Mouse (Mus musculus): ENCODE results near the gene Angel2. TPM values are rescaled to one million over a fixed set of nuclear protein-coding genes. Genes with fewer than 3 reads are reported as not detected.

Angel2 gene
- polyA plus RNA-seq, 1 experiment from 2014 or later: 52.9 TPM

DNA sequence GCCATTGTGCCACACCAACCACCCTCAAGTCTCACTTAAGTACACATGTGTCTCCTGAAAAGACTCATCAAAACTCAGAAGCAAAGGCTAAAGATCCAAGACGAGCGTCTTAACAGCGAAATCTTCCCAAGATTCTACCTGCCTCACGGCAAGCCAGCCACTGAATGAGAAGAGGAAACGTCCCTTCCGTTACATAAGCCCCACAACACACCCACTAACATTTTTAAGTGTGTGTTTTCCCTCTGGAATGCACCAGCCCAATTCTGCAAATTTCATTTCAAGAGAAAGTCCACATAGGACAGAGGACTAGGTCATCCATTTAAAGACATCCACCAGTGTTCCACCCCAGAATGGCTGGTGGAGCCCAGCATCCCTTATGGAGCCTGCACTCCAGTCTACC is 14.1 kb upstream of the Angel2 start:
- H3K9me3 ChIP-seq: no peaks in the 10 kb centered on the region
- H3K36me3 ChIP-seq: no peaks in the 10 kb centered on the region
- H3K4me3 ChIP-seq: peak overlapping the region; percentile 73
- peaks cover 25% of the 10 kb centered on the region for H3K4me1 ChIP-seq (replicated peaks)
- DNase-seq (ENCODE audit: low spot score): no peak
- WGBS: 74% methylated on average over 6 of the region's 6 CpGs
- no peaks in the 10 kb centered on the region for H3K27me3 ChIP-seq (ENCODE audit: insufficient read depth, poor library complexity, severe bottlenecking)
- H3K27ac ChIP-seq: peak overlapping the region; percentile 90

DNA sequence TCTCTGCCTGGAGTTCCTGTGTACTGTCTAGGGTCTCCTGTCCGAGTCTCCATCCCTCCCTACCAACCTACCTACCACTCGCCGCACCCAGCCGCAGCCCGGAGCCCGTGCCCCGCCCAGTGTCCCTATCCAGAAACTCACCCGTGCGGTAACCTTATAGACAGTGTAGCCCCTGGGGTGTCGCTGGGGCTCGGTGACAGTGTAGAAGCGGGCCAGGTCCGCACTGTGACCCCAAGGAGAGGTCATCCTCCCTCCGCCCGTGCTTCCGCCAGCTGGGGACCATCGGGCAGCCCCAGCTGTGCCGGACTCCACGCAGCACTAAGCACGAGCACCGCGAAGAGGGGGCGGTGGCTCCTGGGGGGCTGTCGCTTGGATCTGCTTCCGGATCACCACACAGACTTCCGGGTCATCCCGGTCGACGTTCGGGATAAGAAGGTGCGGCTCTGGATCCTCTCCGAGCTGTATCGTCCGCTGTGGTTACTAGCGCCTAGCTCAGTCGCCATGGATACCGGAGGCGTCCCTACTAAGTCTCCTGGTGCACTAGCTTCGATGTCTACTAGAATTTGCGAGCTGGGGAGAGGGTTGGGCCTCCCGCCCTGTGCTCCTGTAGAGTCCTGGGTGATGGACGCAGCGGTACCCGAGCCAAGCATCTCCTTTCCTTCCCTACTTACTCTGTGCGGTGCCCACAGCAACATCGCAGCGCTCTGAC is 13.3 kb upstream of the Angel2 start, which contains the start of gene Rps6kc1:
TSS of gene Rps6kc1 (minus strand) at position 356 of the 709 bp plus-strand sequence.
- Histone ChIP-seq H3K27me3 (ENCODE audit: insufficient read depth, poor library complexity, severe bottlenecking) (no peaks in the 10 kb centered on the region), H3K27ac (peak within 1 kb of the TSS; percentile 90), H3K9me3 (no peaks in the 10 kb centered on the region), H3K4me3 (peak within 1 kb of the TSS; percentile 73), H3K36me3 (no peaks in the 10 kb centered on the region), H3K4me1 (replicated peaks) (peaks cover 25% of the 10 kb centered on the region)
- under 1% methylated on average over 47 of the region's 47 CpGs for WGBS
- DNase-seq (ENCODE audit: low spot score): peak; percentile 88

DNA sequence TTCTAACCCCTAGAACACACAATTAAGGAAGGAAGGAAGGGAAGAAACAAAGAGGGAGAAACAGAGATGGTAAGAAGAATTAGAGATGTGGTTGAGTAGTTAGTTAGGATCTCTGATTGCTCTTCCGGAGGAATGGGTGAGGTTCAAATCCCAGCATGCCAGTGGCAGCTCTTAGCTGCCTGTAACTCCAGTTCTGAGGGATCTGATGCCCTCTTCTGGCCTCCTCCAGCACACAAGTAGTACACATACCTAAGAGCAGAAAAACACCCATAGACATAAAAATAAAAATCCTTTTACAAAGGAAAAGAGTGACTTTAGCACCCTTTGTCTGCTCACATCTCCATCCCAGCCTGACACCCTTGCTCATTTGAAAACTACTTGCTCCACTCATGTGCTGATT is 12.3 kb upstream of the Angel2 start:
- WGBS: 54% methylated on average over 1 of the region's 1 CpGs
- peak overlapping the region; percentile 73; the same call in 1 of the 2 replicates for H3K4me3 ChIP-seq
- no peaks in the 10 kb centered on the region for H3K27me3 ChIP-seq (ENCODE audit: insufficient read depth, poor library complexity, severe bottlenecking)
- no peak overlapping the region for H3K27ac ChIP-seq
- DNase-seq (ENCODE audit: low spot score): no peak
- no peaks in the 10 kb centered on the region for H3K36me3 ChIP-seq
- H3K4me1 ChIP-seq (replicated peaks): peaks cover 25% of the 10 kb centered on the region
- H3K9me3 ChIP-seq: no peaks in the 10 kb centered on the region

DNA sequence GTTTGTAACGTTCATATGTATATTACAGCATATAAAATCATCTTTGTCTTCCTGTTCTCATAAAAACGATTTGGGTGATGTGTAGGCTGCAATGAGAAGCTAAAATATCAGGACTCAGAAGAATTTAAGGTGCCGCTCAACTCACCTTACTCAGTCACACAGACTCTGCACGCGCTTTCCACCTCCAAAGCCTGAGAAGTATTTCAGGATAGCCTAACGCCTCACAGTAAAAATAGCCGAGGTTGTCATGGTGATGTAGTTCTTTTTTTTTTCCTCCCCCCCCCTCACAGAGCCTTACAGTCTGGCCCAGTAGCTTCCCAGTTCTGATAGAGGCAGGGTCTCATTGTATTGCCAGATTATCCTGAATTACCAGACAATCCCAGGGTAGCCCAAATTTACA is 6.0 kb upstream of the Angel2 start:
- WGBS: 78% methylated on average over 7 of the region's 7 CpGs
- Histone ChIP-seq H3K4me1 (replicated peaks) (no peaks in the 10 kb centered on the region), H3K27ac (no peak overlapping the region), H3K9me3 (no peaks in the 10 kb centered on the region), H3K36me3 (no peaks in the 10 kb centered on the region), H3K4me3 (no peak overlapping the region), H3K27me3 (ENCODE audit: insufficient read depth, poor library complexity, severe bottlenecking) (no peaks in the 10 kb centered on the region)
- DNase-seq (ENCODE audit: low spot score): no peak

DNA sequence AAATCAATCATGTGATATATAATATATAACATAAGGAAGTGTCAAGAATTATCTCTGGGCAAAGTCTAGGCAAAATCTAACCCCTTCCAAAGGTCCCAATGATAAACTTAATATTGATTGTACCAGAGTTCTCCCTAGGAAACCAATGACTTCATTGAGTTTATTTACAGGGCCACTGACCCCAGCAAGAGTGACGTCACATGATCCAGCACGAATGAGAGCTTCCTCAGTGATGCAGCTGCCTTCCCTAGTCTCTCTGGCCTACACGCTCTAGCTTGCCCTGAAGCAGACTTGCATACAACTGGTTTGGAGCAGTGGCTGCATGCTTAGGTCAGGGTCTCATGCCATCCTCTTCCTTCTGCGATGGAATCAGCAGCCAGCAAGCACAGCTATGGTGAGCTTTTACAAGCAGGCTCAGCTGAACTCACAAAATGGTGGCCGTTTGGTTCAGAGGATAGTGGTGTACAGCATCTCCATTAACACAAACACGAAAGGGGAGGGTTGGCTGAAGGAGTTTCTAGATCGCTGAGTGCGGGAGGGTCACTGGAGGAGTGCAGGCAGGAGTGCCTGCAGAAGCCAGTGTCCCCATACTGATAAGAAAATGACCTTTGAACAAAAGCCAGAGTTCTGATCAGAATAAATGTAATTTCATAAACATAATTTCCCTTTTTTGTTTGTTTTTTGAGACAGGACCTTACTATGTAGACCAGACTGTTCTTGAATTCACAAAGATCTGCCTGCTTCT is 5.0 kb upstream of the Angel2 start:
- no peaks in the 10 kb centered on the region for H3K9me3 ChIP-seq
- WGBS: 73% methylated on average over 8 of the region's 8 CpGs
- H3K27ac ChIP-seq: no peak overlapping the region
- no peaks in the 10 kb centered on the region for H3K4me1 ChIP-seq (replicated peaks)
- no peak overlapping the region for H3K4me3 ChIP-seq
- no peak for DNase-seq (ENCODE audit: low spot score)
- H3K27me3 ChIP-seq (ENCODE audit: insufficient read depth, poor library complexity, severe bottlenecking): no peaks in the 10 kb centered on the region
- no peaks in the 10 kb centered on the region for H3K36me3 ChIP-seq

DNA sequence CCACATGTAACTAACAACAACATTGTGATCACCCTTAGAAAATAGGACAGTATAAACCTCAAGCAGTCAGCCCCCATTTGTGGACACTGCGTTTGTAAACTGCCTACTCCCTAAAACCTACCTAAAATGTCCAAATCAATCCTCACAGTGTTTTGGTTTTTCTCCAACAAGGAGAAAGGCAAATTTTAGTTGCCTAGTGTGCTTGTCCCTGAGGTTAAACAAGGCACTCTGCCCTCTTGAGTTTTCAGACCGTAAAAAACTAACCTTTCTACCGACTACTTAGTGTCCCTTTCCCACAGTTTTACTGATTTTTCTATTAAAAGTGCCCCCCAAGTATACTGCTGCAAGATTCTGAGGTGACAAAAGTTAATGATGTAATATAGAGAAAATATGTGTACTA is 2.4 kb downstream of the Angel2 start:
- H3K36me3 ChIP-seq: no peaks in the 10 kb centered on the region
- H3K4me3 ChIP-seq: peak overlapping the region; percentile 82
- no peaks in the 10 kb centered on the region for H3K27me3 ChIP-seq (ENCODE audit: insufficient read depth, poor library complexity, severe bottlenecking)
- no peaks in the 10 kb centered on the region for H3K9me3 ChIP-seq
- no peak for DNase-seq (ENCODE audit: low spot score)
- 93% methylated on average over 3 of the region's 3 CpGs for WGBS
- peaks cover 20% of the 10 kb centered on the region for H3K4me1 ChIP-seq (replicated peaks)
- no peak overlapping the region for H3K27ac ChIP-seq

DNA sequence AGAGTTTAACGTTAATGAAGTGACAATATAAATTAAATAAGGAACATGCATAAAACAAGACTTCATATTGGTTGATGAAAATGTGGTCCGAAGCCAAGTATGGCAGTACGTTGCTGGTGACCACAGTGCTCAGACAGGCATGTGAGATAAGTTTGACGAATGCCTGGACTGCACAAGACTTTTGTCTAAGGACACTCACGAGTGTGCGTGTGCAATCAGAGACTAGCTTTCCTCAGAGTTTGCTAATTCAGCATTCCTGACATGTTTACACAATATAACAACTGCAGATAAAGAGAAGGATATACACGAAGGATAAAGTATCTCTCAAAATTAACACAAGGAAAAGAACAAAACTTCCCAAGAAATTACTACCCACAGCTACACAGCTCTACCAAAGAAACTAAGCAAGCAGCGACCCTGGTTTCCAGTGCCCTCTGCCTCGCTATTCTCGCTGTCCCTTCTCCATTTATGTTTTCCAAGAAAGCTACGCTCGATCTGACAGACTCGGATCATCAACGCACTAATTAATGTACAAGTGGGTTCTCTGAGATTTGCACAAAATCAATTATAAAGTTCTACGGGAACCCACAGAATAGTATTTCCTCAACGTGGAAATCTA is 2.9 kb downstream of the Angel2 start:
- Histone ChIP-seq H3K9me3 (no peaks in the 10 kb centered on the region), H3K27ac (peak overlapping the region; percentile 100), H3K4me3 (peak overlapping the region; percentile 82), H3K4me1 (replicated peaks) (peaks cover 20% of the 10 kb centered on the region), H3K36me3 (peaks cover 4% of the 10 kb centered on the region), H3K27me3 (ENCODE audit: insufficient read depth, poor library complexity, severe bottlenecking) (no peaks in the 10 kb centered on the region)
- WGBS: 27% methylated on average over 16 of the region's 16 CpGs
- DNase-seq (ENCODE audit: low spot score): no peak

DNA sequence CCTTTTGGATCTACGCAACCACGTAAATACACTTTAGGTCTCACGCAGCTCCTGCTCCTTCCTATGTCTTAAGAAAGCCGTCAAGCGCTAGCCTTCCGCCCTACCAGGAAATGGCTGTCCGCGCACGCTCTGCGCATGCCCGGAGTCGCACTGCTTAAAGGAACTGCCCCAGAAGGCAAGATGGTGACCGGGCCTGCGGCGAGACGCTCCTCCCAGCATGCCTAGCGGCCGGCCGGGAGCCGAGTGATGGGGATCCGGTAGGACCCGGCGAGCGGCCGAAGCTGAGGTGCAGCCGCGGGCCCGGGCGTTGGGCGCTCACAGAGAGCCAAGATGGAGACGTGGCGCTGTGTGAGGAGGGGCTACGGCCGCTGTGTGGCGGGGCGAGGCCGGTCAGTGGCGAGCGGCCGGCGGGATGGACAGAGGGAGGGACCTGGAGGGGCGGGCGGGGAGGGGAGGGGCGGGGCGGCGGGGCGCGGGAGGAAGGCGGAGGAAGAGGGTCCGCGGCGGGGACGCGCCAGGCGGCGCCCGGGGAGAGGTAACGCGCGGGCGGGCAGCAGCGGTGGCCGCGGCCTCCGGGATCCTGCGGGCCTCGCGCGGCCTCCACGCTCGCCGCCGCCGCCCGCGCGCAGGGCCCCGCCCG is 3.6 kb downstream of the Angel2 start:
- Histone ChIP-seq H3K36me3 (peaks cover 9% of the 10 kb centered on the region), H3K4me3 (peak overlapping the region; percentile 82), H3K4me1 (replicated peaks) (peaks cover 20% of the 10 kb centered on the region), H3K27ac (peak overlapping the region; percentile 100), H3K9me3 (no peaks in the 10 kb centered on the region), H3K27me3 (ENCODE audit: insufficient read depth, poor library complexity, severe bottlenecking) (no peaks in the 10 kb centered on the region)
- DNase-seq (ENCODE audit: low spot score): peak; percentile 97
- WGBS: under 1% methylated on average over 70 of the region's 79 CpGs

DNA sequence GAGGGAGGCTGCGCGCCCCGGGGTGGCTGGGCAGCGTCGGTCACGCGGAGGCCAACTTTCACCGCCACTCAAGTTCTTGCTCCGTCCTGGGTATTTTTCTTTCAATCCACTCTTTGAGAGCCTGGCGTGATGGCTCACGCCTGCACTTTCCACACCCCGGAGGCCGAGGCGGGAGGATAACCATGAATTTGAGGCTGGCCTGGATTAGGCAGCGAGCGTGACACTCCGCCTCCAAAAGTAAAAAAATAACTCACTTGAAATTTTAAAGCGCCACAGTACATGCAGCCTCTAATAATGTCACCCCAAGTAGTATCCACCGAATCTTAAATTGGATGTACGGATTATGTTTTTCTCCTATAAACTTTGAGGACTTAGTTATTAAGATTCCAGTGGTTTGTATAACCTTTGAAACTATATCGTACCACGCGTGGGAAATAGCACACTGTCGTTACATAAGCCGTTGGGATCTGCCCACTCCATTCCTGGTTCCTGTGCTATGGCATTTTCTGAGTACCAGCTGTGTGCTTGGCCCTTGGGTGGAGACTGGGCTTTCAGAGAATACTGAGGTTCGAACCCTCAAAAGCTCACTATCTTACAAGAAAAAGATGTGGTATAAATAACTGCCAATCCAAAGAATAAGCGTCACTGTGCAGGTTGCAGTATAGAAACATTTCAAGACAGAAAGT is 4.2 kb downstream of the Angel2 start:
- peaks cover 20% of the 10 kb centered on the region for H3K4me1 ChIP-seq (replicated peaks)
- DNase-seq (ENCODE audit: low spot score): no peak
- 10% methylated on average over 27 of the region's 27 CpGs for WGBS

DNA sequence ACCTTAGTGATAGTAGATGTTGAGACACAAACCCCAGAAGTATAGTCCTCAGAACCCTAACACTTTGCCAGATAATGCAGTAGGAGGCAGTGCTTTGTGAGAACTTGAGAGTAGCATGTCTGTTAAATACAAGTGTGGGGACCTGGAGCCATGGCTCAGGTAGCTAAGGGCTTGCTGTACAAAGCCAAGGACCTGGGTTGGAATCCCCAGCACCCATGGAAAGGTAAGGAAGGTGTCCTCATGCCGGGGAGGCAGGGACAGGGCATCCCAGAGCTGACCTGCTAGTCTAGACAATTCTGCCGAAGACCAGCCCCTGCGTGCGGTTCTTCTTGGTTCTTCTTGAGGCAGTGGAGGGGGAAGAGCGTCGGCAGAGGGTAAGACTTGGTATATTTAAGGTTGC is 5.3 kb downstream of the Angel2 start:
- no peaks in the 10 kb centered on the region for H3K9me3 ChIP-seq
- H3K36me3 ChIP-seq: peaks cover 26% of the 10 kb centered on the region
- no peaks in the 10 kb centered on the region for H3K27me3 ChIP-seq (ENCODE audit: insufficient read depth, poor library complexity, severe bottlenecking)
- H3K4me3 ChIP-seq: no peak overlapping the region
- DNase-seq (ENCODE audit: low spot score): no peak
- H3K4me1 ChIP-seq (replicated peaks): peaks cover 20% of the 10 kb centered on the region
- H3K27ac ChIP-seq: no peak overlapping the region
- WGBS: 88% methylated on average over 6 of the region's 6 CpGs

More for the DNA sequence above, 4.2 kb downstream of the Angel2 start:
- Histone ChIP-seq H3K27me3 (ENCODE audit: insufficient read depth, poor library complexity, severe bottlenecking) (no peaks in the 10 kb centered on the region), H3K36me3 (peaks cover 16% of the 10 kb centered on the region), H3K9me3 (no peaks in the 10 kb centered on the region), H3K4me3 (peak overlapping the region; percentile 82), H3K27ac (peak overlapping the region; percentile 100)

DNA sequence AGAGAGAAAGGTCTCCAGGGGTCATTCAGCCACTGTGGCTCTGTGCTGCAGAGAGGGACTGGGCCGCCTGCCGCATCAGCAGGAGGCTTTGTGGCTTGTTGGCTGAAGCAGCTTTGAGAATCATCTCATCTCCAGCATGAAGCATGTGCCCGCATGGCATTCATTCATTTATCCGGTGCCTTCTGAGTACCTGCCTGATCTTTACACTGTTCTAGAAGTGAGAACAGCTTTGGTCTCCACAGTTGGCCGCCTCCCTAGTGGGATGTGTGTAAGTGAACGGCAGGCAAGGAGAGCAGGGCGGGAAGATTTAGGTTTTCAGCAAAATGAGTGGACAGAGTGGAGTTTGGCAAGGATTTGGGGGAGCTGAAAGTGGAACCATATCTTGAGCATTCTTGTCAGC is 14.9 kb downstream of the Angel2 start:
- Histone ChIP-seq H3K27ac (no peak overlapping the region), H3K4me3 (no peak overlapping the region), H3K27me3 (ENCODE audit: insufficient read depth, poor library complexity, severe bottlenecking) (no peaks in the 10 kb centered on the region), H3K36me3 (peaks cover 99% of the 10 kb centered on the region), H3K4me1 (replicated peaks) (no peaks in the 10 kb centered on the region), H3K9me3 (no peaks in the 10 kb centered on the region)
- 85% methylated on average over 7 of the region's 7 CpGs for WGBS
- DNase-seq (ENCODE audit: low spot score): no peak

DNA sequence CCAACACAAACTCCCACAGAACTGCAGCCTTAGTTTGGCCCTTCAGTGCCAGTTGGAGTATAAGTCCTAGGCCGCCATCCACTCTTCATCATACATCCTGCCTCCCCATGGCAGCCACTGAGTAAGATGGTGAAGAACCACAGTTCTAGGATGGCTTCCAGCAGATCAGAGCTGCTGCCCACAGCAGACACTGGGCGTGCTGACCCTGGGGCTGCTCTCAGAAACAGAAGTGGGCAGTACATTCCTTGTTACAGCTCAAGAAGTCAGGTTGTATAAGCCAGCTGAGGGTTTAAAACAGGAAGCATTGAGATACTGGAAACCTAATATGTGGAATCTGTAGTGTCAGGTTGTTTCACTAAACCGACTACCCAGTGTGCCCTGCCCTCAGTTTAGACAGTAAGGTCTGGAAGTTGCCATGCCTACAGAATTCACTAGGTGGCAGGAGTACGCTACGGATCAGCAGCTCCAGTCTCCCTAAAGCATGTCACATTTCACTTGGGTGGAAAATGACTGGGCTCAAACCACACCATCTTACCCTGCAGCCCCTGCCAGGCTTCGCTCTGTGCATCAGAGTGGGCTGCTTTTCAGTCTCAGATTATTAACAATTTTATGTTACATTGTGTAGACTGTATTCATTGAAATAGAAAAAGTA is 19.3 kb downstream of the Angel2 start:
- Histone ChIP-seq H3K9me3 (no peaks in the 10 kb centered on the region), H3K27ac (no peak overlapping the region), H3K4me3 (no peak overlapping the region), H3K27me3 (ENCODE audit: insufficient read depth, poor library complexity, severe bottlenecking) (no peaks in the 10 kb centered on the region), H3K36me3 (peaks cover 100% of the 10 kb centered on the region), H3K4me1 (replicated peaks) (no peaks in the 10 kb centered on the region)
- 52% methylated on average over 6 of the region's 6 CpGs for WGBS
- peak; percentile 70 for DNase-seq (ENCODE audit: low spot score)
